ENCODE assay signal across 1 mouse cellular context in genomic region chr8:46550058-46550457, GRCm38 (mm10).
TF ChIP-seq lines count a peak whose summit lies in the region.

No protein-coding gene starts in this region.

TF ChIP-seq in CH12.LX, 34 proteins besides CTCF, POLR2A, EP300 and RAD21 (continued from another document):
- no peak for TF ChIP-seq USF2 (conservative IDR thresholded peaks at IDR 0.05; ENCODE audit: low read depth, low read length)
- TF ChIP-seq NELFE (IDR thresholded peaks at IDR 0.05; ENCODE audit: low read depth, low read length): no peak
- no peak for TF ChIP-seq ZNF384 (IDR thresholded peaks at IDR 0.05; ENCODE audit: low read depth, low read length)
- TF ChIP-seq MAFK (IDR thresholded peaks at IDR 0.05; ENCODE audit: insufficient replicate concordance, low read length): no peak
- no peak for TF ChIP-seq ZKSCAN1 (IDR thresholded peaks at IDR 0.05; ENCODE audit: borderline replicate concordance, low read depth, low read length)
- no peak for TF ChIP-seq RCOR1 (conservative IDR thresholded peaks at IDR 0.05; ENCODE audit: low read depth, low read length)
- no peak for TF ChIP-seq SMC3 (IDR thresholded peaks at IDR 0.05; ENCODE audit: low read depth, low read length)
- no peak for TF ChIP-seq CHD2 (IDR thresholded peaks at IDR 0.05; ENCODE audit: low read length)
- TF ChIP-seq TBP (conservative IDR thresholded peaks at IDR 0.05; ENCODE audit: low read depth, low read length): peak; percentile 77; the same call in 1 of the 2 replicates
- no peak for TF ChIP-seq MXI1 (IDR thresholded peaks at IDR 0.05; ENCODE audit: low read depth, low read length)
- no peak for TF ChIP-seq GABPA (IDR thresholded peaks at IDR 0.05; ENCODE audit: insufficient replicate concordance, low read depth, low read length)
- TF ChIP-seq JUN (IDR thresholded peaks at IDR 0.05; ENCODE audit: insufficient read depth, low read depth, low read length): no peak
- no peak for TF ChIP-seq TCF12 (IDR thresholded peaks at IDR 0.05; ENCODE audit: low read depth, low read length)
- TF ChIP-seq JUND (conservative IDR thresholded peaks at IDR 0.05; ENCODE audit: low read depth, low read length): 0 out of 2 replicates have a peak, but pooled peaks have one; percentile 27
- TF ChIP-seq NRF1 (IDR thresholded peaks at IDR 0.05; ENCODE audit: low read depth, low read length): no peak
- no peak for TF ChIP-seq UBTF (IDR thresholded peaks at IDR 0.05; ENCODE audit: low read depth, low read length)
- no peak for TF ChIP-seq E2F4 (IDR thresholded peaks at IDR 0.05; ENCODE audit: insufficient replicate concordance, low read depth, low read length)
- TF ChIP-seq PAX5 (IDR thresholded peaks at IDR 0.05; ENCODE audit: low read length): no peak
- TF ChIP-seq HCFC1 (IDR thresholded peaks at IDR 0.05; ENCODE audit: low read depth, low read length): peak; percentile 53
- peak; percentile 60; the same call in 1 of the 2 replicates for TF ChIP-seq MAX (IDR thresholded peaks at IDR 0.05; ENCODE audit: low read length)
TF ChIP-seq in CH12.LX: peak in this region for 12.
